Mouse (Mus musculus) embryonic facial prominence, embryonic 11.5 days (tissue): ENCODE data around the gene Ccdc81. TPM values are rescaled to one million over a fixed set of nuclear protein-coding genes. Genes with fewer than 3 reads are reported as not detected.

ENCODE experiments used
- polyA plus RNA-seq: library from polyadenylated mRNA; unstranded; fragments of >200 nt; fragmentation: Nextera tagmentation; extraction: Ambion mirVana; gene quantifications from 2 replicates; pipeline ENCODE4 v1.2.1, GENCODE M21; 2014

Ccdc81 gene
- polyA plus RNA-seq, 1 experiment from 2014 or later, result 0.55 TPM

Other genes with a start within 250 kb of the Ccdc81 start
- gene Hikeshi, start 37.6 kb upstream of the Ccdc81 start, polyA plus RNA-seq, result 166 and 184 TPM in 2 replicates
- gene Eed, start 77.4 kb upstream of the Ccdc81 start, polyA plus RNA-seq, result 93.2 and 100 TPM in 2 replicates
- gene Picalm, start 226.6 kb upstream of the Ccdc81 start, polyA plus RNA-seq, result 31.6 and 32.1 TPM in 2 replicates